Mouse (Mus musculus) CD4-positive, CD25-positive, alpha-beta regulatory T cell, adult 2 months (primary cell): ENCODE measurements at regions not wholly inside any gene's neighbourhood (a gene's known extent, or its start where the extent isn't known, plus 50 kb on each side); places are given as distances from the start of the nearest gene placed in this dataset.

Experiments
- DNase-seq: peaks from one replicate; pipeline ENCODE4 v3.0.0-alpha.2; 2012; ENCODE audit warnings: low read depth, low spot score

DNA sequence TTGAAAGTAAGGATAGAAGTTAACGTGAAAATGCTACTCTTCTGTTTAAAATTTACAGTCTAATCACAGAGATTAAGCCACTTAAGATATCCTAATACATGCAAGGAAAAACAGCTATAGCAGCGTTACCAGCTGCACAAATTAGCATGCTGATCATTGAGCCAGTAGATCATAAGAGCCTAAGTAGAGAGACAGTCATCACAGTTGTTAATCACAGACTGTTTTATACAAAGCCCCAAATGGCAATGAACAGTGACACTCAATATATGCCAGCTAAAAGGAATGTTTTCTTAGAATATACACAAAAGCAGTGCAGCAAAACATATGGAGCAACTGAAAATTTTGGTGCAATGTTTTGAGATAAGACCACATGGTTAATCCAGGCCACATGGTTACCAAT, 64.7 kb upstream of the Ppp1r3a start:
- no peak for DNase-seq

DNA sequence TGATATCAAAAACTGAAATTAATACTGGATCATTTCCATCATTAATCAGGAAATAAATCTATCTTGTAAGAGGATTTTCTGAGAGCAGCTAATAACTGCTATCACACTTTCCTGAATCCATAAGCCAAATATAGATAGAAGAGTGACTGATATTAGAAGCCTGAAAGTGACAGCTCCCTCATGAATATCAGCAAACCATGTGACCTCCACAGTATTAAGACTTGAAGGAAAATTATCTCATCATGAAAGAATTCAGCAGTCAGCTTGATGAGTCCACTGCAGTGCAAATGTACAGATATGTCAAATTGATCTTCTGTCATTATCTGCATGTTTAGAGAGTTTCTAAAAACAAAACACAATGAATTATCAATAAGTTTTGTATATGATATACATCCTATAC, 69.7 kb upstream of the Ppp1r3a start:
- no peak for DNase-seq

DNA sequence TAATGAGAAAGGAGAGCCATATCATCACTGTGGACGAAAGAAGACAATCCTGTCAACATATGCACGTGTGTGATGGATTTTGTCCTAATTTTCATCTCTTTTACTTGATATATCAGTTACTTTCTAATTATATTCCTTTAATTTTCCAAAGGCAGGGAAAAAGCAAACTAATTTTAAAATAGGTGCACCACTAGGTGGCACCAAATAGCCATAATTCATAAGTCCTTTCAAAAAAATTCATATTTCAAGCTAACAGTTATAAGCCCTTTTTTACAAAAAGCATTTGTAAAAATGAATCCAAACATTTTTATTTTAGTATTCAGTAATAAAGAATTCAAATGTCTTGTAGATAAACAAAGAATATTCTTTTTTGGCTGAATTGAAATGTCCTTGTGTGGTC, 62.2 kb upstream of the Foxp2 start:
- peak; percentile 45 for DNase-seq
